Mouse (Mus musculus): ENCODE measurements around the gene Pp2d1. TPM values are rescaled to one million over a fixed set of nuclear protein-coding genes. Genes with fewer than 3 reads are reported as not detected.

Gene Pp2d1
- polyA plus RNA-seq, 1 experiment from 2014 or later: 0.34 TPM

- no peak overlapping the region for H3K9ac ChIP-seq
- no peak overlapping the region for H3K4me3 ChIP-seq
- H3K4me2 ChIP-seq (replicated peaks): no peak overlapping the region
- ATAC-seq (ENCODE audit: low FRiP score, low read depth): no peak
- no peak overlapping the region for H3K27ac ChIP-seq
- H3K36me3 ChIP-seq: no peaks in the 10 kb centered on the region
- no peaks in the 10 kb centered on the region for H3K27me3 ChIP-seq
- 91% methylated on average over 5 of the region's 5 CpGs for WGBS
- H3K9me3 ChIP-seq: no peaks in the 10 kb centered on the region
- H3K4me1 ChIP-seq: no peaks in the 10 kb centered on the region
Observed at GRCm38 (mm10) chr17:53559646-53560045, 20.4 kb upstream of the Pp2d1 start.

GRCm38 (mm10) chr17:53557443-53557842 lies 18.2 kb upstream of the Pp2d1 start:
- H3K4me1 ChIP-seq: no peaks in the 10 kb centered on the region
- H3K27me3 ChIP-seq: no peaks in the 10 kb centered on the region
- no peak overlapping the region for H3K4me3 ChIP-seq
- H3K4me2 ChIP-seq (replicated peaks): no peak overlapping the region
- no peak overlapping the region for H3K9ac ChIP-seq
- H3K9me3 ChIP-seq: no peaks in the 10 kb centered on the region
- no peak for ATAC-seq (ENCODE audit: low FRiP score, low read depth)
- no peaks in the 10 kb centered on the region for H3K36me3 ChIP-seq
- WGBS: 66% methylated on average over 3 of the region's 3 CpGs
- H3K27ac ChIP-seq: no peak overlapping the region

GRCm38 (mm10) chr17:53554813-53555212 lies 15.6 kb upstream of the Pp2d1 start:
- no peak overlapping the region for H3K27ac ChIP-seq
- no peak overlapping the region for H3K4me2 ChIP-seq (replicated peaks)
- WGBS: 78% methylated on average over 3 of the region's 3 CpGs
- no peak for ATAC-seq (ENCODE audit: low FRiP score, low read depth)
- H3K27me3 ChIP-seq: no peaks in the 10 kb centered on the region
- no peak overlapping the region for H3K9ac ChIP-seq
- H3K9me3 ChIP-seq: peaks cover 5% of the 10 kb centered on the region; the same call in 1 of the 2 replicates
- no peak overlapping the region for H3K4me3 ChIP-seq
- H3K36me3 ChIP-seq: no peaks in the 10 kb centered on the region
- no peaks in the 10 kb centered on the region for H3K4me1 ChIP-seq

- WGBS: 74% methylated on average over 4 of the region's 4 CpGs
- Histone ChIP-seq H3K4me2 (replicated peaks) (no peak overlapping the region), H3K27me3 (no peaks in the 10 kb centered on the region), H3K4me3 (no peak overlapping the region), H3K27ac (no peak overlapping the region), H3K9me3 (peaks cover 5% of the 10 kb centered on the region; the same call in 1 of the 2 replicates), H3K36me3 (no peaks in the 10 kb centered on the region), H3K9ac (no peak overlapping the region), H3K4me1 (no peaks in the 10 kb centered on the region)
- ATAC-seq (ENCODE audit: low FRiP score, low read depth): no peak
Observed at GRCm38 (mm10) chr17:53554088-53554487, 14.8 kb upstream of the Pp2d1 start.

GRCm38 (mm10) chr17:53551306-53552299 lies 12.4 kb upstream of the Pp2d1 start:
- no peaks in the 10 kb centered on the region for H3K36me3 ChIP-seq
- ATAC-seq (ENCODE audit: low FRiP score, low read depth): no peak
- H3K4me3 ChIP-seq: no peak overlapping the region
- H3K9me3 ChIP-seq: peaks cover 5% of the 10 kb centered on the region; the same call in 1 of the 2 replicates
- 85% methylated on average over 8 of the region's 8 CpGs for WGBS
- no peak overlapping the region for H3K9ac ChIP-seq
- H3K4me1 ChIP-seq: no peaks in the 10 kb centered on the region
- H3K27me3 ChIP-seq: no peaks in the 10 kb centered on the region
- no peak overlapping the region for H3K4me2 ChIP-seq (replicated peaks)
- H3K27ac ChIP-seq: no peak overlapping the region

- Histone ChIP-seq H3K36me3 (no peaks in the 10 kb centered on the region), H3K27ac (peak overlapping the region; percentile 69; the same call in 1 of the 2 replicates), H3K4me3 (no peak overlapping the region), H3K27me3 (no peaks in the 10 kb centered on the region), H3K9ac (peak overlapping the region; percentile 36; the same call in 1 of the 2 replicates), H3K4me1 (peaks cover 9% of the 10 kb centered on the region), H3K4me2 (replicated peaks) (no peak overlapping the region), H3K9me3 (no peaks in the 10 kb centered on the region)
- peak; percentile 77 for ATAC-seq (ENCODE audit: low FRiP score, low read depth)
- WGBS: 53% methylated on average over 9 of the region's 9 CpGs
Observed at GRCm38 (mm10) chr17:53543591-53544324, 4.5 kb upstream of the Pp2d1 start.

GRCm38 (mm10) chr17:53542536-53542935 lies 3.3 kb upstream of the Pp2d1 start:
- Histone ChIP-seq H3K9ac (no peak overlapping the region), H3K4me2 (replicated peaks) (no peak overlapping the region), H3K36me3 (no peaks in the 10 kb centered on the region), H3K27ac (no peak overlapping the region), H3K27me3 (no peaks in the 10 kb centered on the region), H3K4me3 (no peak overlapping the region), H3K4me1 (peaks cover 9% of the 10 kb centered on the region), H3K9me3 (no peaks in the 10 kb centered on the region)
- no peak for ATAC-seq (ENCODE audit: low FRiP score, low read depth)
- WGBS: 92% methylated on average over 4 of the region's 4 CpGs

- Histone ChIP-seq H3K4me3 (no peak overlapping the region), H3K27me3 (no peaks in the 10 kb centered on the region), H3K9me3 (no peaks in the 10 kb centered on the region), H3K36me3 (no peaks in the 10 kb centered on the region), H3K4me2 (replicated peaks) (no peak overlapping the region), H3K9ac (no peak overlapping the region), H3K27ac (no peak overlapping the region), H3K4me1 (no peaks in the 10 kb centered on the region)
- ATAC-seq (ENCODE audit: low FRiP score, low read depth): no peak
- WGBS: 67% methylated on average over 2 of the region's 2 CpGs
Observed at GRCm38 (mm10) chr17:53532425-53532824, 6.8 kb downstream of the Pp2d1 start.

- no peak overlapping the region for H3K4me2 ChIP-seq (replicated peaks)
- no peak for ATAC-seq (ENCODE audit: low FRiP score, low read depth)
- no peaks in the 10 kb centered on the region for H3K27me3 ChIP-seq
- H3K27ac ChIP-seq: no peak overlapping the region
- H3K9me3 ChIP-seq: no peaks in the 10 kb centered on the region
- 48% methylated on average over 2 of the region's 2 CpGs for WGBS
- no peak overlapping the region for H3K4me3 ChIP-seq
- no peak overlapping the region for H3K9ac ChIP-seq
- H3K36me3 ChIP-seq: no peaks in the 10 kb centered on the region
- H3K4me1 ChIP-seq: no peaks in the 10 kb centered on the region
Observed at GRCm38 (mm10) chr17:53531160-53531559, 8.1 kb downstream of the Pp2d1 start.

GRCm38 (mm10) chr17:53528034-53528433 lies 11.2 kb downstream of the Pp2d1 start:
- WGBS: 86% methylated on average over 2 of the region's 2 CpGs
- H3K9ac ChIP-seq: no peak overlapping the region
- no peak overlapping the region for H3K4me3 ChIP-seq
- H3K9me3 ChIP-seq: no peaks in the 10 kb centered on the region
- H3K36me3 ChIP-seq: no peaks in the 10 kb centered on the region
- ATAC-seq (ENCODE audit: low FRiP score, low read depth): no peak
- H3K4me2 ChIP-seq (replicated peaks): no peak overlapping the region
- no peaks in the 10 kb centered on the region for H3K4me1 ChIP-seq
- no peaks in the 10 kb centered on the region for H3K27me3 ChIP-seq
- no peak overlapping the region for H3K27ac ChIP-seq

GRCm38 (mm10) chr17:53520509-53520908 lies 18.7 kb downstream of the Pp2d1 start:
- Histone ChIP-seq H3K9ac (no peak overlapping the region), H3K4me2 (replicated peaks) (no peak overlapping the region), H3K4me3 (no peak overlapping the region), H3K27me3 (no peaks in the 10 kb centered on the region), H3K9me3 (no peaks in the 10 kb centered on the region), H3K36me3 (peaks cover 8% of the 10 kb centered on the region), H3K4me1 (peaks cover 6% of the 10 kb centered on the region; the same call in 1 of the 2 replicates), H3K27ac (no peak overlapping the region)
- ATAC-seq (ENCODE audit: low FRiP score, low read depth): no peak

GRCm38 (mm10) chr17:53519364-53519763 lies 19.9 kb downstream of the Pp2d1 start:
- Histone ChIP-seq H3K9me3 (no peaks in the 10 kb centered on the region), H3K27me3 (no peaks in the 10 kb centered on the region), H3K4me3 (no peak overlapping the region), H3K4me2 (replicated peaks) (no peak overlapping the region), H3K27ac (no peak overlapping the region), H3K4me1 (peaks cover 6% of the 10 kb centered on the region; the same call in 1 of the 2 replicates), H3K9ac (no peak overlapping the region), H3K36me3 (peaks cover 15% of the 10 kb centered on the region)
- no peak for ATAC-seq (ENCODE audit: low FRiP score, low read depth)

All from limb, embryonic 13.5 days (tissue).